12 mouse cellular contexts compared by ENCODE assay signal in the genomic region with DNA sequence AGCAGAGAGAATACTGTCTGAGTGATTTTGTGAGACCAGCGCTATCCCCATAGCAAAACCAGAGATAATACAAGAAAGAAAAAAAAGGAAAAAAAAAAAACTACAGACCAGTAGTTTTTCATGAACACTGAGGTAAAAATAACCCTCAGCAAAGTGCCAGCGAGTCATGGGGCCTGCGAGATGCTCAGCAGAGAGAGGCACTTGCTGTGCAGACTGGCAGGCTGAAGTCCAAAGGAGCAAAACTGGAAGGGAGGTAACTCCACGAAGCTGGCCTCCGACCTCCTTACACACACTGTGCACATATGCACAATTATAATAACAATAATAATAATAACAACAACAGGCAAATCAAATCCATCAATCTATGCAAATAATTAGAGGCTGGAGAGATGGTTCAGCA. TPM values are rescaled to one million over a fixed set of nuclear protein-coding genes. Genes with fewer than 3 reads are reported as not detected.
DNase-seq lines count a peak whose midpoint lies in the region; ATAC-seq lines count a peak whose summit lies in the region.
"Had no signal": no experiment of that assay in that cellular context is flagged by ENCODE, and none has a peak within 500 bp of the region (broad histone marks: within the 10 kb centered on the region; RNA-seq: fewer than 3 reads in every experiment).

No protein-coding gene starts in this region.

- WGBS in heart, embryonic 12.5 days: 49% methylated on average over 5 of the region's 5 CpGs

- H3K27ac ChIP-seq in heart, embryonic 12.5 days (ENCODE audit: poor library complexity, severe bottlenecking): no peak overlapping the region
- H3K27ac ChIP-seq: limb, embryonic 15.5 days had no signal

- no peaks in the 10 kb centered on the region for H3K27me3 ChIP-seq in heart, embryonic 12.5 days (replicated peaks)
- H3K27me3 ChIP-seq: limb, embryonic 15.5 days had no signal

- no peak overlapping the region for H3K4me2 ChIP-seq in heart, embryonic 12.5 days
- H3K4me2 ChIP-seq: limb, embryonic 15.5 days had no signal

- H3K9me3 ChIP-seq in heart, embryonic 12.5 days (replicated peaks): peaks cover 10% of the 10 kb centered on the region
- H3K9me3 ChIP-seq: limb, embryonic 15.5 days had no signal

- H3K4me1 ChIP-seq in heart, embryonic 12.5 days (replicated peaks): peaks cover 5% of the 10 kb centered on the region; the same call in 1 of the 2 replicates
- H3K4me1 ChIP-seq: limb, embryonic 15.5 days; megakaryocyte, embryonic 14.5 days had no signal

- H3K9ac ChIP-seq in heart, embryonic 12.5 days: no peak overlapping the region
- H3K9ac ChIP-seq: limb, embryonic 15.5 days had no signal

- no peak overlapping the region for H3K4me3 ChIP-seq in heart, embryonic 12.5 days
- H3K4me3 ChIP-seq: limb, embryonic 15.5 days; megakaryocyte, embryonic 14.5 days had no signal

- ATAC-seq in heart, embryonic 12.5 days (ENCODE audit: insufficient number of reproducible peaks, low FRiP score): no peak
- ATAC-seq in megakaryocyte, adult 5-6 weeks (ENCODE audit: poor library complexity, severe bottlenecking): no peak
- ATAC-seq: CD4-positive, CD25-positive, alpha-beta regulatory T cell, adult 4 months had no signal

- DNase-seq in heart, adult 18-20 months: peak; percentile 53 to 56
- peak; percentile 78 for DNase-seq in brain, adult 2 months (ENCODE audit: low read depth, low spot score)
- DNase-seq in cerebellum, adult 9-11 months: peak; percentile 68
- peak; percentile 80 for DNase-seq in kidney, adult 9 months
- DNase-seq in spleen, postnatal 36 days (ENCODE audit: low spot score in 2 of 2): no peak
- DNase-seq: lung, adult 2 months; thymus, postnatal 14 days had no signal

- no peaks in the 10 kb centered on the region for H3K36me3 ChIP-seq in heart, embryonic 12.5 days
- H3K36me3 ChIP-seq: limb, embryonic 15.5 days had no signal

RNA-seq across cellular contexts. Expression of gene Castor2, which starts 12.3 kb away (rescaled TPM):
- total RNA-seq in heart, adult 18-20 months (2021): 10 to 100 TPM; 20.5 to 26.6 TPM
- 7.5 and 8.1 TPM in 2 replicates for polyA plus RNA-seq in heart, embryonic 12.5 days (2016; fragmentation: Nextera tagmentation; extraction: Ambion mirVana)
- total RNA-seq in megakaryocyte, adult 5-6 weeks (2015): 5.7 and 7.2 TPM in 2 replicates
- total RNA-seq in megakaryocyte, adult 5-6 weeks (2017): 2.1 TPM in 2 replicates

Comparison
In these comparisons a context has a peak if more than half of its experiments do, and no peak if none do; other contexts are left out.
1. DNase-seq: peak in heart, adult 18-20 months (2 of 2), brain, adult 2 months (single experiment), cerebellum, adult 9-11 months (single experiment) and kidney, adult 9 months (single experiment); none in spleen, postnatal 36 days (0 of 2).